Mouse (Mus musculus): ENCODE data around the gene Olfr1311.

GRCm38 (mm10) chr2:112024312-112024711, at the start of gene Olfr1311:
- TF ChIP-seq POLR2A (IDR thresholded peaks at IDR 0.05; ENCODE audit: low read depth, low read length), result no peak
- TF ChIP-seq CTCF (IDR thresholded peaks at IDR 0.05; ENCODE audit: extremely low read depth, insufficient read length, insufficient replicate concordance, low read depth, low read length), result no peak
